Mouse (Mus musculus) bone marrow macrophage, adult 2 months (primary cell): ENCODE data around the gene Tal1.

ENCODE experiments used
- CTCF ChIP-seq: IDR thresholded peaks from 2 replicates; pipeline ENCODE4 v1.5.1; 2012; ENCODE audit warnings: low read depth, mild to moderate bottlenecking, low read length, moderate library complexity
- POLR2A ChIP-seq: IDR thresholded peaks from 2 replicates; pipeline ENCODE4 v1.6.1; 2012; ENCODE audit warnings: mild to moderate bottlenecking, low read depth, low read length, borderline replicate concordance

- TF ChIP-seq POLR2A (no peak), CTCF (no peak)
Observed at GRCm38 (mm10) chr4:115103510-115103909, 47.3 kb downstream of the Tal1 start.
